Mouse (Mus musculus) urinary bladder, postnatal 14 days (tissue): ENCODE results near the gene Ift140.
A peak's percentile ranks its signal among the peaks of the same experiment; 100 is the strongest.

Experiments
- DNase-seq: peaks from one replicate; pipeline ENCODE4 v3.0.0; 2021; ENCODE audit warnings: low spot score

The Ift140 gene

GRCm38 (mm10) chr17:25077771-25078372 lies 62.0 kb downstream of the Ift140 start:
- peak; percentile 66 for DNase-seq

GRCm38 (mm10) chr17:25080210-25080609 lies 64.3 kb downstream of the Ift140 start:
- DNase-seq = no peak

- DNase-seq = peak; percentile 47
Observed at GRCm38 (mm10) chr17:25080960-25081381, 65.1 kb downstream of the Ift140 start.

- peak; percentile 49 for DNase-seq
Observed at GRCm38 (mm10) chr17:25082081-25082847, 66.4 kb downstream of the Ift140 start.

GRCm38 (mm10) chr17:25082887-25083286 lies 67.0 kb downstream of the Ift140 start:
- no peak for DNase-seq

- peak; percentile 71 for DNase-seq
Observed at GRCm38 (mm10) chr17:25083444-25083931, 67.6 kb downstream of the Ift140 start, which contains the start of gene Tmem204. TSS of gene Tmem204 (minus strand) at chr17:25083591.

- no peak for DNase-seq
Observed at GRCm38 (mm10) chr17:25084835-25085385, 69.0 kb downstream of the Ift140 start.

- DNase-seq = no peak
Observed at GRCm38 (mm10) chr17:25086724-25087123, 70.8 kb downstream of the Ift140 start.

GRCm38 (mm10) chr17:25089158-25089557 lies 73.3 kb downstream of the Ift140 start:
- DNase-seq = no peak

GRCm38 (mm10) chr17:25090450-25090849 lies 74.6 kb downstream of the Ift140 start:
- no peak for DNase-seq

- DNase-seq = no peak
Observed at GRCm38 (mm10) chr17:25096221-25096620, 80.3 kb downstream of the Ift140 start.

- DNase-seq = no peak
Observed at GRCm38 (mm10) chr17:25100052-25100451, 84.2 kb downstream of the Ift140 start.

- DNase-seq = no peak
Observed at GRCm38 (mm10) chr17:25101338-25101737, 85.5 kb downstream of the Ift140 start.

GRCm38 (mm10) chr17:25107786-25108185 lies 91.9 kb downstream of the Ift140 start:
- DNase-seq = no peak

GRCm38 (mm10) chr17:25109578-25109977 lies 93.7 kb downstream of the Ift140 start:
- DNase-seq = peak; percentile 44

GRCm38 (mm10) chr17:25110590-25110989 lies 94.7 kb downstream of the Ift140 start:
- no peak for DNase-seq

- DNase-seq = no peak
Observed at GRCm38 (mm10) chr17:25111220-25111619, 95.3 kb downstream of the Ift140 start.

- DNase-seq = peak; percentile 31
Observed at GRCm38 (mm10) chr17:25111739-25112422, 96.0 kb downstream of the Ift140 start.

GRCm38 (mm10) chr17:25112423-25112810 lies 96.5 kb downstream of the Ift140 start:
- no peak for DNase-seq

- DNase-seq = no peak
Observed at GRCm38 (mm10) chr17:25114908-25115645, 99.2 kb downstream of the Ift140 start.

GRCm38 (mm10) chr17:25115664-25116432 lies 100.0 kb downstream of the Ift140 start, which contains the start of gene Telo2:
TSS of gene Telo2 (minus strand) at chr17:25115967.
- peak; percentile 96 for DNase-seq
